Mouse (Mus musculus) hindbrain, embryonic 10.5 days (tissue): ENCODE measurements around the gene Trim40. TPM values are rescaled to one million over a fixed set of nuclear protein-coding genes. Genes with fewer than 3 reads are reported as not detected.

Experiments used
- DNase-seq: peaks from one replicate; pipeline ENCODE4 v3.0.0-alpha.2; 2017; ENCODE audit warnings: low spot score
- H3K27ac ChIP-seq: fragments of 300-500 bp; sonication (generic); 2 replicates; pipeline ENCODE4 v1.5.1; 2016; ENCODE audit warnings: mild to moderate bottlenecking, moderate library complexity
- H3K27me3 ChIP-seq: fragments of 300-500 bp; sonication (generic); 2 replicates; pipeline ENCODE4 v1.6.1; 2016; ENCODE audit warnings: mild to moderate bottlenecking; ENCODE audit not compliant: poor library complexity, insufficient read depth, severe bottlenecking
- H3K36me3 ChIP-seq: fragments of 300-500 bp; sonication (generic); 2 replicates; pipeline ENCODE4 v1.6.1; 2016; ENCODE audit warnings: mild to moderate bottlenecking, moderate library complexity
- H3K4me1 ChIP-seq: fragments of 300-500 bp; sonication (generic); replicated peaks from 2 replicates; pipeline ENCODE4 v1.6.1; 2016; ENCODE audit warnings: mild to moderate bottlenecking
- H3K4me3 ChIP-seq: fragments of 300-500 bp; sonication (generic); 2 replicates; pipeline ENCODE4 v1.5.1; 2016; ENCODE audit warnings: mild to moderate bottlenecking, moderate library complexity
- H3K9me3 ChIP-seq: fragments of 300-500 bp; sonication (generic); 2 replicates; pipeline ENCODE4 v1.6.1; 2016; ENCODE audit warnings: mild to moderate bottlenecking, moderate library complexity
- WGBS: fragments of 180-500 bp; shearing (Covaris S2); methylation state at CpG from one replicate; pipeline ENCODE4 v1.1.7; 2016; 5-methylcytosine and 5-hydroxymethylcytosine counted together
- polyA plus RNA-seq: library from polyadenylated mRNA; unstranded; fragments of >200 nt; fragmentation: Nextera tagmentation; extraction: Ambion mirVana; gene quantifications from 2 replicates; pipeline ENCODE4 v1.2.1, GENCODE M21; 2016

Trim40 gene
- polyA plus RNA-seq = not detected in 2 replicates

DNA sequence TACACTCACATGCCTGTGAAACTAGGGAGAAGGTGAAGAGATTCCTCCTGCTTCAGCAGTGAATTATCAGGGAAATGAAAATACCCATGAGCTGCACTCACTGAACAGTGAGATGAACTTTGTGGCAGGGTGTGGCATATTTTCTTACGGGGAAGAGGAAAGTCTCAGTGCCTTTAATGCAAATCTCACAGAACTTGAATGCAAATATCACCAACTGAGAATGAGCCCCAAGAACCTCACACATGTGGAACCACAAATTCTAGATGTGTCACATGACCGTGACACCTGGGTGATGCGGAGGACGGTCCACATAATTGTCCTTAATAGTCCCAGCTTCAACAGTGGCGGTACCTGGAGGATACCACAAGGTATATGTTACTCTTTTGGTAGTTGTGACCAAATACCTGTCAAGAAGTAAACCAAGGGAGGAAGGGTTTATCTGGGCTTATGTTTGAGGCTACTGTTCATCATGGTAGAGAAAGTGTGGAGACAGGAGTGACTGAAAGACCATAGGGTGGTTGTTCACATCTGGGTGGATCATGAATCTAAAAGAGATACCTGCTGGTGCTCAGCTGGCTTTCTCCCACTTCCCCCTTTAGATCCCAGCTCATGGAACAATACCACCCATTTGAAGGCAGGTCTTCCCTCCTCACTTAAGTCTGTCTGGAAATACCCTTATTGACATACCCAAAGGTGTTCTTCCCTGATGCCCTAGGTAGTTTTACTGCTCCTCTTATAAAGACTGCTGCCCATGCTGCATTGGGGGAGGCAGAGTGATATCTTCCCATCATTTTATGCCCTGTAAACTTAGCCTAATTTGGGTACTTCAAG lies at the start of gene Trim40:
Gene Trim40 (minus strand): TSS at position 51 of the 831 bp plus-strand sequence.
- no peaks in the 10 kb centered on the region for H3K36me3 ChIP-seq
- H3K4me1 ChIP-seq = no peaks in the 10 kb centered on the region
- no peaks in the 10 kb centered on the region for H3K27me3 ChIP-seq
- 86% methylated on average over 5 of the region's 5 CpGs for WGBS
- no peak for DNase-seq
- H3K27ac ChIP-seq = no peak within 1 kb of the TSS
- no peak within 1 kb of the TSS for H3K4me3 ChIP-seq
- H3K9me3 ChIP-seq = no peaks in the 10 kb centered on the region

DNA sequence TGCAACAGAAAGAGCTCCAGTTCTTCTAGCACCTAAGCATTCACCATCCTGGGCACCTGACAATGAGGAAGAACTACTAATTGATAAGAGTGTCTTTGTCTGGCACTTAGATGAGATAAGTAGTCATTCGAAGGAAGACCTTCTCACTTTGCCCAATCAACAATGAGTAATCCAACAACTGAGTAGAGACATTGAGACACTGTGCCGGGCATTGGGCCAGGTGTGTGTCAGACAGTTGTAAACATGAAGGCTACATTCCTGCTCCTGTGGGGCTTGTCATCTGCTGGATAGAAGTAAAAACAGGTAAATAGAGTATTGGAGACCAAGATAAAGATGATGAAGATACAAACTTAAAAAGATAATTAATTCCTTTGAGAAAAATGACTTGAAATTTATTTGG lies 48.1 kb upstream of the Trim40 start:
- H3K4me1 ChIP-seq = peaks cover 7% of the 10 kb centered on the region
- H3K9me3 ChIP-seq = no peaks in the 10 kb centered on the region
- 86% methylated on average over 2 of the region's 2 CpGs for WGBS

DNA sequence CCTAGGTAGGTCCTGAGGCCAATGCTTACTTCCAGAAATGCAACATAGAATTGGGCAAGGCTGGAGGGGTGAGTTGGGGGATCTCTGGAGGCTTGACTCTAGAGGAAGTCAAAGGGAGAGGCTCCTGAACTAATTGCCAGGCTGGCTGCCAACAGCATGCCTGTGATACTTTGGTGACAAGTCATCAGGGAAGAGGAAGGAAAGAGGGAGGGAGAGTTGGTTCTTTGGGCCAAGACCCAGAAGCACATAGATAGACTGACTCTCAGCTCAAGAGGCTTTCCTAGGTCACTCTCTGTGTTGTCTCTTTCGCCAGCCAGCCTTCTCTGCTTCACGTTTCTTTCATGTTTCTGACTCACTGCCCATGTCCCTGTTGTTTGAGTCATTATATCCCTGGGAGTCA lies 41.9 kb upstream of the Trim40 start:
- Histone ChIP-seq H3K27me3 (no peaks in the 10 kb centered on the region), H3K9me3 (no peaks in the 10 kb centered on the region), H3K27ac (no peak overlapping the region), H3K4me1 (0 out of 2 replicates have a peak, but pooled peaks cover 2% of the 10 kb centered on the region), H3K36me3 (no peaks in the 10 kb centered on the region), H3K4me3 (no peak overlapping the region)
- no peak for DNase-seq
- 67% methylated on average over 2 of the region's 2 CpGs for WGBS

More for the DNA sequence above, 48.1 kb upstream of the Trim40 start:
- Histone ChIP-seq H3K27me3 (peaks cover 36% of the 10 kb centered on the region), H3K4me3 (no peak overlapping the region), H3K36me3 (no peaks in the 10 kb centered on the region), H3K27ac (no peak overlapping the region)
- DNase-seq = no peak

DNA sequence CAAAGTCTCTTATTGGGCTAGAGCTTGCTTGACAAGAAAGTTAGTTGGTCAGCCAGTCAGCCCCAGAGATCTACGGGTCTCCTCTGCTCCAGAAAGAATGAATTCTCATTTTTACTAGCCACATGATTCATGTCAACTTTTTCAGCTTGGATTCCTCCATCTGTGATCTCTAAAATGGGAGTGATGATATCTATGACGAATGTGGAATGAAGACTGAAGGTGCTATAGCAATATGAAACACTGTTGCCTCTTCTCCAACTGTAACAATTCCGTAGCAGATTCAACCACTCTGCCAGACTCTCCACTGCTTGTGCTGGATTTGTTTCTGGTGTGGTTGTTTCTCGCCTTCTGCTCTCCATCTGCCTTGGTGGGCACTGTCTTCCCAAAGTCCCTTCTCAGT lies 41.2 kb upstream of the Trim40 start:
- Histone ChIP-seq H3K36me3 (no peaks in the 10 kb centered on the region), H3K9me3 (no peaks in the 10 kb centered on the region), H3K4me1 (0 out of 2 replicates have a peak, but pooled peaks cover 2% of the 10 kb centered on the region), H3K27me3 (no peaks in the 10 kb centered on the region), H3K4me3 (no peak overlapping the region), H3K27ac (no peak overlapping the region)
- 86% methylated on average over 4 of the region's 4 CpGs for WGBS
- DNase-seq = no peak

DNA sequence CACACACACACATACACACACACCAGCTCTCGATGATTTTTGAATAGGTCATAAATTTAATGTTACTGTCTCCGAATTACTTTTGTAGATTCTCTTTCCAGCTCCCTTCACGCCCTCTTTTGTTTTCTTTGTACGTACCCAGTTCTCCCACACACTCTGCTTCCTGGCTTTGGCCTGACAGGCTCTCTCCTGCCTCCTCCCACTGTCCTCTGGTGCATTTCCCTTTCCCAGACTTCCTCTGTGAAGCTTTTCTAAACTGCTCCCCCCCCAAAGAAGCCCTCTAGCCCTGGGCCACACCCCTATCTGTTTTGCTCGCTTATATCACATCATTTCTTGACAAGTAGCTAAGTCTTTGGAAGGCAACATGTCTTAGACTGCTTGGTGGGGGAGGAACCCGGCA lies 40.3 kb upstream of the Trim40 start:
- Histone ChIP-seq H3K27me3 (no peaks in the 10 kb centered on the region), H3K36me3 (no peaks in the 10 kb centered on the region), H3K4me3 (no peak overlapping the region), H3K27ac (no peak overlapping the region), H3K4me1 (0 out of 2 replicates have a peak, but pooled peaks cover 2% of the 10 kb centered on the region), H3K9me3 (no peaks in the 10 kb centered on the region)
- DNase-seq = no peak
- 81% methylated on average over 6 of the region's 6 CpGs for WGBS

DNA sequence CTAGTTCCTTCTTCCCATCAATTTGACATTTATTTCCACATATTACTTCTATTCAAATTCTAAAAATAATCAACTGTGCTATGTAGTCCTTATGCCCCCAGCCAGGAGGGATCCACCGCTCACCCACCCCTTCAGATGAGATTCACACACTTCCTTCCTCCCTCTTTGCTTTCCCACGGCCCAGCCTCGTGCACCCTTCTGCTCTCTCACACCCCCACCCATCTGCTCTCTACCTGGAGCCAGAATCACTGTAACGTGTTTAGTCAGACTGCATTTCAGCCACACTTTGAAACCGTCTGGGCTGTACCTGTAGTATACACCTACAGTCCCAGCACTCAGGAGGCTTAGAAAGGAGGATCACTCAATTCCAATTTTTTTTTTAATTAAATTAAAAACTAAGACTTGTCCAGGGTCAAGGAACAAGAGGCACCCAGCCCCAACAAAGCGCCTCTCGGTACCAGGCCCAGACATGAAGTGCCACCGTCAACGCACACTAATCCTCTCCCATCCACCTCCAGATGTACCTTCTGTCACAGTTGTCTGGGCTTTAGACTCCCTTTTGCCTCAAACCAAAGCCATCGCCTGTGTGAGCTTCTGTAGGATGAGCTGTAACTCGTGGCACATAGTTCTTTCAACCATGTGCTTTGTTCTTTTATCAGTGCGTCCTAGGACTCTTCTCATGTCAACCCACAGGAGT lies 39.5 kb upstream of the Trim40 start:
- Histone ChIP-seq H3K27ac (no peak overlapping the region), H3K27me3 (no peaks in the 10 kb centered on the region), H3K36me3 (no peaks in the 10 kb centered on the region), H3K4me1 (0 out of 2 replicates have a peak, but pooled peaks cover 2% of the 10 kb centered on the region), H3K4me3 (no peak overlapping the region), H3K9me3 (no peaks in the 10 kb centered on the region)
- no peak for DNase-seq
- 81% methylated on average over 12 of the region's 12 CpGs for WGBS

DNA sequence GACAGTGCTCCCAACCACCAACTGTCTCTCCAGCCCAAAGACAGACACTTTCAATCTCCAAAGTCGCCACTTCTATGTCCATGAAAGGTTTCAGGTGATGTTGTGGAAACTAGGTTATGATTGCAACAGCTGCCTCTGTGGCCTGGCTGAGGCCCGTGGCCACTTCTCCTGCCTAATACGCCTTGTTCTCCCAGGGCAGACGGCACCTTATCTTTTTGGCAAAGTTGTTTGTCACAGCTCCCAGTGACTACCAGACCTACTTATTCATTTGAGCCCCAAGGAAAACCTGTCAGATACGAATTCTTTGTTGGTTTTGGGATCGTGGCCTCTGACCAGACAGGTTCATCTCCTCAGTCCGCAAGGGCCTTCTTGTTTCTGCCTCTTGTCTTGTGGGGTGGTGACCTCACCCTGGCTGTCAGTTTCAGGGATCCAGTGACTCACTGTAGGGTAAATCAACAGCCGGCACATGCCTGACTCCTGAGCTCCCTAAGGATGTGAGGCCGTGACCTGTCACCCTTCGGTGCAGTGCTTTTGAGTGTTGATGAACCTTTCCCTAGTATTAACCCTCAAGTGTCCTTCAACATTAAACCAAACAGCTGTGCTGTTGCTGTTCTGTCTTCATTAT lies 37.7 kb upstream of the Trim40 start:
- H3K4me1 ChIP-seq = 0 out of 2 replicates have a peak, but pooled peaks cover 2% of the 10 kb centered on the region
- peak; percentile 20 for DNase-seq
- H3K9me3 ChIP-seq = no peaks in the 10 kb centered on the region
- no peaks in the 10 kb centered on the region for H3K27me3 ChIP-seq
- WGBS = 53% methylated on average over 10 of the region's 10 CpGs
- H3K27ac ChIP-seq = no peak overlapping the region
- H3K4me3 ChIP-seq = no peak overlapping the region
- no peaks in the 10 kb centered on the region for H3K36me3 ChIP-seq

DNA sequence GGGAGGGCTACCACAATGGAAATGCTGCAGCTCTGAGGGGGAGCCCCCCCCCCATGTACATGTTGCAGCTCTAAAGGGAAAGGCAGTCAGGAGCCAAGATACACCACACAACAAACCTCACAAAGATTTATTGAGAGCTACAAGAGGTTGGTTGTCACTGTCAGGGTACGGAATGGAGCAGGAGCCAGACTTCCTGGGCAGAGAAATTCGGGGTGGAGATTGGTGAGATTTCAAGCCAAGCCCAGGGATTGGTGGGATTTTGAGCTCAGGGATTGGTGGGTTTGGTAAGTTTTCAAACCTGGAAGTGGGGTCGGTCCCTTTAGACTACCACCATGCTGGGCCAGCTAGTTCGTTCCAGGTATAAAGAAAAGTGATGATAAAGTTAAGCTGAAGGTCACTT lies 33.6 kb upstream of the Trim40 start:
- Histone ChIP-seq H3K27ac (no peak overlapping the region), H3K4me3 (no peak overlapping the region), H3K4me1 (0 out of 2 replicates have a peak, but pooled peaks cover 2% of the 10 kb centered on the region), H3K36me3 (no peaks in the 10 kb centered on the region), H3K27me3 (no peaks in the 10 kb centered on the region), H3K9me3 (no peaks in the 10 kb centered on the region)
- 63% methylated on average over 4 of the region's 4 CpGs for WGBS
- no peak for DNase-seq

DNA sequence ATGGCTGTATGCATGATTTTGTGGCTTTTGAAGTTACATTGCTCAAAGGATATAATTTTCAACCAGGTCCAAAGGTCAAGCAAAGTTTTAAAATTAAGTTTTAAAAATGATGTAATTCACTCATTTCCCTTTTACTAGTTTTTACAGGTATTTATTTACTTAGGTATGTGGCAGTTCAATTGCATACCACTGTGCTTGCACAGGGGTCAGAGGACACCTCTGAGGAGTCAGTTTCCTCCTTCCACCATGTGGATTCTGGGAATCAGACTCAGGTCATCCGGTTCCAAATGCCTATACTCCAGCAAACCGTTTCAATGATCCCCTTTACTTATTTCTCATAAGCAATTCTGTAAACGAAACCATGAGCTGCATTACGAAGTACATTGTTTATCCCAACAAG lies 32.8 kb upstream of the Trim40 start:
- H3K27ac ChIP-seq = no peak overlapping the region
- H3K36me3 ChIP-seq = no peaks in the 10 kb centered on the region
- H3K4me3 ChIP-seq = no peak overlapping the region
- H3K27me3 ChIP-seq = no peaks in the 10 kb centered on the region
- WGBS = 89% methylated on average over 4 of the region's 4 CpGs
- no peak for DNase-seq
- no peaks in the 10 kb centered on the region for H3K9me3 ChIP-seq
- 0 out of 2 replicates have a peak, but pooled peaks cover under 1% of the 10 kb centered on the region for H3K4me1 ChIP-seq

DNA sequence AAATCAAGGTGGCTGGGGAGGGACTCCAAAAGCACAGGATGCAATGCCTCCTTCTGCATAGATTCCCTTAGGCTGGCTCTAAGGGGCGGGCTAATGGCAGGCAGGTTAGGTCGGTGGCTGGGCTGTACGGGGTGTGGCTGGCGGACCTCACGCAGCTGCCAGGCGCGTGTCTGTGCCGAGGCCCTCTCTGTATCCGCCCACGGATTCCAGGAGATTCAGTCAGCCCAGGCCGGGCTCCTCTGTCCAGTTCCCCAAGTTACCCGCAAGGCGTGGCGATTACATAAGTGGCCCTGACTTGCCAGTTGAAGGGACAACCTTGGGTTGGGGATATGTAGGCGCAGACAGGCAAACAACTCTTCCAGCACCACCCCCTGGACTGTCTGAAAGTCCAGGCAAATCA lies 30.3 kb upstream of the Trim40 start:
- Histone ChIP-seq H3K27me3 (no peaks in the 10 kb centered on the region), H3K9me3 (no peaks in the 10 kb centered on the region), H3K36me3 (no peaks in the 10 kb centered on the region), H3K4me1 (no peaks in the 10 kb centered on the region), H3K27ac (no peak overlapping the region), H3K4me3 (no peak overlapping the region)
- DNase-seq = no peak
- 54% methylated on average over 15 of the region's 15 CpGs for WGBS

DNA sequence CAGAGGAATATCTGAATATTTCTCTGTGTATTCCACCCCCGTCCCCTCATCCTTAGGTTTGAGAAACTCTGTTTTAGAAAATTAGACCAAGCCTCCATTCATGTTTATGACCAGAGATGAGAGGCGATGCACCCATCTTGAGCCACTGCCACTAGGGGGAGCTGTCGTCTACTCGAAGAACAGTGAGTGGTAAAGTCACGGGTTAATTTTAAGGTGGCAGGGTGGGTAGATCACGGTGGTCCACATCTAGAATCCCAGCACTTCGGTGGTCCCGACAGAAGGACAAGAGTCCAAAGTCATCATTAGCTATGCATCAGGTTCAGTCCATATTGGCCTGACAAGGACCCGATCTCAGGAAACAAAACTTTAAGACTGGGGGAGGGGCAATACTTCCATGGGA lies 25.2 kb upstream of the Trim40 start:
- 17% methylated on average over 9 of the region's 9 CpGs for WGBS
- Histone ChIP-seq H3K4me3 (no peak overlapping the region), H3K4me1 (no peaks in the 10 kb centered on the region), H3K9me3 (no peaks in the 10 kb centered on the region), H3K27me3 (no peaks in the 10 kb centered on the region), H3K27ac (no peak overlapping the region), H3K36me3 (no peaks in the 10 kb centered on the region)
- peak; percentile 66 for DNase-seq

DNA sequence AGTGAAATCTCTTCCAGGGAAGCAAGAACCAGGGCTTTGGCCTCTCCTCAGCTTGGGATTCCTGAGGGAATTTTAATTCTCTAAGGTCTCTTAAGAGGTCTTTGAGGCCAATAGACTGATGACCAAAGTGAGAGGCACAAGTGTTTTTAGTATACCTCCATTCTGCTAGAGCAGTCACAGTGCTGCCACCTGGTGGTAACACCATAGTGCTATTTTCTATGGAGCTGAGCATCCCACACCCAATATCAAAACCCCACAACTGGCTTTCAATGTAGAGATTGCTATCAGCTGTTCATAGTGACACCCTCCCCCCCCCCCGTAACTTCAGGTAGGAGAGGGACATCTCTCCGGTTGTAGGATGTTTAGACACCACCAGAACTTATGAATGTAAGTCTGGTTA lies 24.2 kb upstream of the Trim40 start:
- Histone ChIP-seq H3K27me3 (no peaks in the 10 kb centered on the region), H3K9me3 (no peaks in the 10 kb centered on the region), H3K27ac (no peak overlapping the region), H3K4me1 (no peaks in the 10 kb centered on the region), H3K36me3 (no peaks in the 10 kb centered on the region), H3K4me3 (no peak overlapping the region)
- WGBS = 9% methylated on average over 2 of the region's 2 CpGs
- DNase-seq = peak; percentile 70

DNA sequence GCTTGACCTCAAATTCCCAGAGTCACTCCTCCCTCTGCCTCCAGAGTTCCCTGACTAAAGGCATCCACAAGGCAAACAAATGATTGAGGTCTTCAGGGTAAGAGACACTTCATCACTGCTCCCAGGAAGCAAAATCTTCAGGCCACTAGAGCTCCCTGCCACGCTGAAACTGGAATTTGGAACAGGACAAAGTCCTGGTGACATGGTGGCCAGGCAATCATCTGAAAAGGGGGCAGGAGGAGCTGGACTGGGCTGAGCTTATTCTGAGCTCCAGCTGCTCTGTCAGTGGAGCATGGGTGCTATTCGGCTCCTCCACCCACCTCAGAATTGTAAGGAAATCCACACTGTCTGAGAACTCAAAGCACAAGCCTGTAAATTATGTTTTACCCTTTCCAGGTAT lies 22.1 kb upstream of the Trim40 start:
- 85% methylated on average over 2 of the region's 2 CpGs for WGBS
- DNase-seq = no peak
- Histone ChIP-seq H3K4me1 (0 out of 2 replicates have a peak, but pooled peaks cover 5% of the 10 kb centered on the region), H3K4me3 (no peak overlapping the region), H3K36me3 (no peaks in the 10 kb centered on the region), H3K27me3 (no peaks in the 10 kb centered on the region), H3K9me3 (no peaks in the 10 kb centered on the region), H3K27ac (no peak overlapping the region)
